Mouse (Mus musculus): Measurements from ENCODE around the gene Smurf2.

GRCm38 (mm10) chr11:106928935-106929334 lies 8.4 kb upstream of the Smurf2 start:
- TF ChIP-seq CTCF (IDR thresholded peaks at IDR 0.05; ENCODE audit: extremely low read depth, insufficient read depth, low read length) = 0 out of 2 replicates have a peak, but pooled peaks have one; percentile 2
- TF ChIP-seq POLR2A (IDR thresholded peaks at IDR 0.05; ENCODE audit: extremely low read depth, insufficient read depth, low read length) = no peak

All from cortical plate, adult 2 months (tissue).